Mouse (Mus musculus): ENCODE measurements at regions not wholly inside any gene's neighbourhood (a gene's known extent, or its start where the extent isn't known, plus 50 kb on each side); places are given as distances from the start of the nearest gene placed in this dataset. TPM values are rescaled to one million over a fixed set of nuclear protein-coding genes. Genes with fewer than 3 reads are reported as not detected.

GRCm38 (mm10) chr2:94516866-94517265 is 78.9 kb upstream of the Api5 start:
- DNase-seq, result no peak
- WGBS, result 49% methylated on average over 1 of the region's 1 CpGs

GRCm38 (mm10) chr2:94512027-94512426 is 74.1 kb upstream of the Api5 start:
- WGBS, result 40% methylated on average over 3 of the region's 3 CpGs
- Histone ChIP-seq H3K4me2 (no peak overlapping the region), H3K27ac (ENCODE audit: low read depth) (no peak overlapping the region), H3K9ac (no peak overlapping the region), H3K4me3 (ENCODE audit: low read depth, low read length) (no peak overlapping the region), H3K27me3 (ENCODE audit: insufficient read depth, low read length) (no peaks in the 10 kb centered on the region), H3K9me3 (ENCODE audit: low read depth, low read length) (no peaks in the 10 kb centered on the region), H3K4me1 (ENCODE audit: insufficient read depth) (no peaks in the 10 kb centered on the region), H3K36me3 (ENCODE audit: insufficient read depth) (no peaks in the 10 kb centered on the region)
- ATAC-seq (ENCODE audit: insufficient read depth) (no peak), DNase-seq (peak; percentile 1)
- TF ChIP-seq CTCF (IDR thresholded peaks at IDR 0.05; ENCODE audit: low read depth), result no peak

More at GRCm38 (mm10) chr2:94516866-94517265, 78.9 kb upstream of the Api5 start:
- Histone ChIP-seq H3K27me3 (ENCODE audit: insufficient read depth, low read length) (no peaks in the 10 kb centered on the region), H3K9ac (no peak overlapping the region), H3K9me3 (ENCODE audit: low read depth, low read length) (no peaks in the 10 kb centered on the region), H3K36me3 (ENCODE audit: insufficient read depth) (no peaks in the 10 kb centered on the region), H3K27ac (ENCODE audit: low read depth) (no peak overlapping the region), H3K4me3 (ENCODE audit: low read depth, low read length) (no peak overlapping the region), H3K4me1 (ENCODE audit: insufficient read depth) (no peaks in the 10 kb centered on the region), H3K4me2 (no peak overlapping the region)
- no peak for ATAC-seq (ENCODE audit: insufficient read depth)
- no peak for TF ChIP-seq CTCF (IDR thresholded peaks at IDR 0.05; ENCODE audit: low read depth)

DNA sequence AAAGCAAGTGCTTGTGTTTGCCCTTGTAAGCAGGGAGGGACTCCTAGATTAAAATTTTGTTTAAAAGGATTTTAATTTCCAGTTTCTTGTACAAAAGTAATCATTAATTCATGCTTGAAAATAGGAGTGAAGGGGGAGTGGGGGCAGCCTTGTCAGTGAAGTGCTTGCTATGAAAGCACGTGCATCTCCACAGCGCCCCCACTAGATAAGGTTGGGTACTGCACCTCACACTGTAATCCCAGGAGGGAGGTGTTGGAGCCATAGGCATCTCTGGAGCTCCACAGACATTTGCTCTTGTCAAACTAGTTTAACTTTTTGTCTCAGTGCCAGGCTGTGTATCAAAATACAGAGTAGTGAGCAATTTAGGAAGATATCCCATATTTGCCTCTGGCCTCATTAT is 62.7 kb upstream of the Api5 start:
- H3K9ac ChIP-seq, result no peak overlapping the region
- TF ChIP-seq CTCF (IDR thresholded peaks at IDR 0.05; ENCODE audit: low read depth), result peak; percentile 31; the same call in 1 of the 2 replicates
- H3K4me2 ChIP-seq, result no peak overlapping the region
- H3K27me3 ChIP-seq (ENCODE audit: insufficient read depth, low read length), result no peaks in the 10 kb centered on the region
- ATAC-seq (ENCODE audit: insufficient read depth) (no peak), DNase-seq (peak; percentile 0)
- H3K27ac ChIP-seq (ENCODE audit: low read depth), result no peak overlapping the region
- H3K9me3 ChIP-seq (ENCODE audit: low read depth, low read length), result no peaks in the 10 kb centered on the region
- no peaks in the 10 kb centered on the region for H3K4me1 ChIP-seq (ENCODE audit: insufficient read depth)
- no peaks in the 10 kb centered on the region for H3K36me3 ChIP-seq (ENCODE audit: insufficient read depth)
- H3K4me3 ChIP-seq (ENCODE audit: low read depth, low read length), result no peak overlapping the region
- WGBS, result 26% methylated on average over 2 of the region's 2 CpGs

DNA sequence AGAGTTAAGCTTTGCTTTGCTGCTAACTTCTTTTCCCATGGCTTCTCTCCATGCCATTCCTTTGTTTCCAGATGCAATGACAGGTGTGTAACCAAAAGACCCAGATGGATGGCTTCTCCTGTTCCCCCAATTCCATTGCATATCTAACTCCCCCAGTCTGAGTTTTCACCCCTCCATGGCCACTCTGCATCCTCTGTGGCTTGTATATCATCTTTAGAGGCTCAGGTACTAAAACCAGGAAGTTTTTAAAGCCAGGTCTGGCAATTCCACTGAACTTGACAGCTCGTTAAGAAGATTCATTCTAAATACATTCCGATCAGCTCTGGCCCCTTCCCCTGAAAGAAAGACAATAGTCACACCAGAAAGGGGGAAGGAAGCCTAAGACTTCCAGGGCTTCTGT is 60.6 kb upstream of the Api5 start:
- no peaks in the 10 kb centered on the region for H3K27me3 ChIP-seq (ENCODE audit: insufficient read depth, low read length)
- H3K4me2 ChIP-seq, result no peak overlapping the region
- no peaks in the 10 kb centered on the region for H3K36me3 ChIP-seq (ENCODE audit: insufficient read depth)
- no peak for TF ChIP-seq CTCF (IDR thresholded peaks at IDR 0.05; ENCODE audit: low read depth)
- no peaks in the 10 kb centered on the region for H3K4me1 ChIP-seq (ENCODE audit: insufficient read depth)
- H3K27ac ChIP-seq (ENCODE audit: low read depth), result no peak overlapping the region
- no peak overlapping the region for H3K4me3 ChIP-seq (ENCODE audit: low read depth, low read length)
- 67% methylated on average over 2 of the region's 2 CpGs for WGBS
- H3K9me3 ChIP-seq (ENCODE audit: low read depth, low read length), result no peaks in the 10 kb centered on the region
- ATAC-seq (ENCODE audit: insufficient read depth) (no peak), DNase-seq (no peak)
- no peak overlapping the region for H3K9ac ChIP-seq

Small RNA genes lying in the stretch of these regions (microRNA-seq; reads per million reads assigned to microRNA genes)
- not detected for gene Gm44461 (ENCODE audit: borderline number of aligned reads)
